Mouse (Mus musculus) hindbrain, postnatal 0 days (tissue): ENCODE measurements around the gene Sphkap. TPM values are rescaled to one million over a fixed set of nuclear protein-coding genes. Genes with fewer than 3 reads are reported as not detected.

Experiments
- ATAC-seq: fragments of 200-750 bp; cut with Nextera tagmentation; 2 replicates; pipeline ENCODE4 v1.8.0; 2017; ENCODE audit warnings: mild to moderate bottlenecking, moderate TSS enrichment, moderate library complexity
- DNase-seq: peaks from one replicate; pipeline ENCODE4 v3.0.0-alpha.2; 2015; ENCODE audit warnings: low spot score
- H3K27ac ChIP-seq: fragments of 300-500 bp; sonication (generic); 2 replicates; pipeline ENCODE4 v1.5.1; 2014; ENCODE audit warnings: mild to moderate bottlenecking
- H3K27me3 ChIP-seq: fragments of 300-500 bp; sonication (generic); 2 replicates; pipeline ENCODE4 v1.6.1; 2014; ENCODE audit warnings: low read length, mixed read lengths; ENCODE audit not compliant: insufficient read depth
- H3K36me3 ChIP-seq: fragments of 300-500 bp; sonication (generic); 2 replicates; pipeline ENCODE4 v1.6.1; 2014; ENCODE audit warnings: low read length, mixed read lengths; ENCODE audit not compliant: insufficient read depth
- H3K4me1 ChIP-seq: fragments of 300-500 bp; sonication (generic); 2 replicates; pipeline ENCODE4 v1.6.1; 2014; ENCODE audit warnings: antibody characterized with exemption, low read length, mixed read lengths; ENCODE audit not compliant: insufficient read depth
- H3K4me2 ChIP-seq: fragments of 300-500 bp; sonication (generic); 2 replicates; pipeline ENCODE4 v1.6.1; 2014; ENCODE audit warnings: low read depth, mild to moderate bottlenecking, low read length, moderate library complexity, mixed read lengths
- H3K4me3 ChIP-seq: fragments of 300-500 bp; sonication (generic); 2 replicates; pipeline ENCODE4 v1.5.1; 2014; ENCODE audit warnings: low read length
- H3K9ac ChIP-seq: fragments of 300-500 bp; sonication (generic); replicated peaks from 2 replicates; pipeline ENCODE4 v1.6.1; 2014; ENCODE audit warnings: mild to moderate bottlenecking, low read length, moderate library complexity, mixed read lengths
- H3K9me3 ChIP-seq: fragments of 300-500 bp; sonication (generic); 2 replicates; pipeline ENCODE4 v1.6.1; 2016; ENCODE audit warnings: low read length, mixed read lengths
- CTCF ChIP-seq: IDR thresholded peaks from 2 replicates; pipeline ENCODE4 v1.5.1; 2016; ENCODE audit warnings: antibody characterized with exemption, control low read depth, low read depth
- WGBS: fragments of 180-500 bp; shearing (Covaris S2); extraction: QIAGEN DNeasy Blood & Tissue Kit; methylation state at CpG from one replicate; pipeline ENCODE4 v1.1.7; 2014; 5-methylcytosine and 5-hydroxymethylcytosine counted together
- polyA plus RNA-seq: library from polyadenylated mRNA; unstranded; fragments of >200 nt; fragmentation: Nextera tagmentation; extraction: Ambion mirVana; gene quantifications from 2 replicates; pipeline ENCODE4 v1.2.1, GENCODE M21; 2015
- total RNA-seq: library from RNA; depleted of rRNA; stranded (reverse); fragments of >200 nt; gene quantifications from 2 replicates; pipeline ENCODE4 v1.2.3, GENCODE M21; 2014

The Sphkap gene
- total and polyA plus RNA-seq, 2 experiments from 2014 or later: 23.7 to 76.3 TPM

DNA sequence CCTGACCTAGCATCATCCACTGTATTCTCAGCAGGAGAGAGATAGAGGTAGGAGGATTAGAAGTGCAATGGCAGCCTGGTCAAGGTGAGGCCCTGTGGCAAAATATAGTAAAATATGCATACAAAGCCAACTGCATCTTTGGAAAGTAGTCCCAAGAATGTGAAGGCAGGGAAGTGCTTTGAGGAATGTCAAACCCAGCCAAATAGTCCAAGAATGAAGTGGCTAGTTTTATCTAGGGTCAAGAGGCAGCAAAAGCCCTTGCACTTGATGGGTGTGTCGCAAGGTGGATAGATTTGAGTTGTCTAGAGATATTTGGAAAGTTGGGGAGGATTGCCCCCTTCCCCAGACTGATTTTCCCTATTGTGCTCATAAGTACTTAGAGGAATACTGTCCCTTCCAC is 61.5 kb downstream of the Sphkap start:
- no peaks in the 10 kb centered on the region for H3K36me3 ChIP-seq
- no peaks in the 10 kb centered on the region for H3K9me3 ChIP-seq
- no peak overlapping the region for H3K4me3 ChIP-seq
- ATAC-seq (no peak), DNase-seq (no peak)
- no peak overlapping the region for H3K9ac ChIP-seq
- no peaks in the 10 kb centered on the region for H3K4me1 ChIP-seq
- H3K4me2 ChIP-seq: no peak overlapping the region
- 96% methylated on average over 1 of the region's 1 CpGs for WGBS
- H3K27ac ChIP-seq: no peak overlapping the region
- no peaks in the 10 kb centered on the region for H3K27me3 ChIP-seq
- TF ChIP-seq CTCF: no peak

DNA sequence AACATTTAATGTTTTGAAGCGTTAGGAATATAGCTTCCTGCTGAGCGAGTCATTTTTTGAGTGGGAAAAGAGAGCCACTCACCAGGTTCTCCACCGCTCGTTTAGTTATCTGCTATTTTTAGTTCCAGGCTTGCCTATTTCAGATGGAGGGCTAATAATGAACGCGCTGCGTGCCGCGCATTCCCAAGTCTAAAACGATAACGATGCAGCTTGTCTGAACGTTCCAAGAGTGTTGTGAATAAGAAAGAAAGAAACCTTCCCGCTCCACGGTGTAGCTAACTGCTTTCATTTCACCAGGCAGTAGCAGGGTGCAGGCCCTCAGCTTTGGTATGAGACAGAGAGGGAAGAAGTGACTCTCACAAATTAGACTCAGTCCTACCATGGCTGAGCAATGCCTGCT is 62.4 kb downstream of the Sphkap start:
- H3K9me3 ChIP-seq: no peaks in the 10 kb centered on the region
- no peak overlapping the region for H3K9ac ChIP-seq
- no peaks in the 10 kb centered on the region for H3K36me3 ChIP-seq
- H3K27me3 ChIP-seq: no peaks in the 10 kb centered on the region
- H3K4me3 ChIP-seq: no peak overlapping the region
- H3K27ac ChIP-seq: no peak overlapping the region
- H3K4me2 ChIP-seq: no peak overlapping the region
- DNase-seq (peak; percentile 5), ATAC-seq (no peak)
- 69% methylated on average over 14 of the region's 14 CpGs for WGBS
- TF ChIP-seq CTCF: no peak
- H3K4me1 ChIP-seq: no peaks in the 10 kb centered on the region

DNA sequence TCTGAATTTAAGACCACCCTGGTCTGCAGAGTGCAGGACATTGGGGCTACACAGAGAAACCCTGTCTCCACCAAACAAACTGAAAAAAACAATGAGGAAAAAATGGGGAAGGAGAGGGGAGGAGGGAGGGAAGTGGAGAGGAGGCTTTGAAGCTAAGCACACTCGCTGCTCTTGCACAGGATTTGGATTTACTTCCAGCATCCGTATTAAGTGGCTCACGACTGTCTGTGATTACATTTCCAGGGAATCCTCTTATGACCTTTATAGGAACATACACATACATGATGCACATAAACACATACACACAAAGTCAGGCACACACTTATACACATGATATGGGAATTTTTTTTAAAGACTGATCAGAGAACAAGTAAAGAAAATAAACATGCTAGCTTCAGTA is 62.9 kb downstream of the Sphkap start:
- Histone ChIP-seq H3K4me2 (no peak overlapping the region), H3K36me3 (no peaks in the 10 kb centered on the region), H3K4me3 (no peak overlapping the region), H3K9me3 (no peaks in the 10 kb centered on the region), H3K27ac (no peak overlapping the region), H3K9ac (no peak overlapping the region), H3K4me1 (no peaks in the 10 kb centered on the region), H3K27me3 (no peaks in the 10 kb centered on the region)
- DNase-seq (no peak), ATAC-seq (no peak)
- TF ChIP-seq CTCF: no peak
- 64% methylated on average over 3 of the region's 3 CpGs for WGBS

DNA sequence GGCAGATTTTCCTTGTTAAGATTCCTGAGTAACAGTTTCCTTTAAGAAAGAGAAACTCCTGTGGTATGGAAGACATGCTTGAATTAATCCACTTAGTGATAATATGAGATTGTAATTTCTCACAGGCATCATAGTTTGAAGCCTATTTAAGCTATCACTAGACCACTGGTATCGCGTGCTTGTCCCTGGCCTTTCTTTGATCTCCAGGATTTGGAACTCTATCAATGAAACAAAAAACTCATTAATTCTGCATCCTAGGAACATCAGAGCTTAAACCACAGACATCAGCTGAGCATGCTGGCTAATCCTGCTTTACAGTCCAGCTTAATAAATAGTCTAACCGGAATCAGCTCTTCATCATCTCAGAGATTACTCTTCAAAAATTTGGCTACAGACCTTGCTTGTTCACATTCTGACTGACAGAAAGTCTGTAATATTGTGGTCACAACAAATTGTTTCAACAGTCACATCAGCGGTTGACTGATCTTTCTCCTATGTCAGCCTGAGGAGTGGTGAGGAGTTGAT is 65.2 kb downstream of the Sphkap start:
- H3K4me3 ChIP-seq: no peak overlapping the region
- DNase-seq (no peak), ATAC-seq (no peak)
- no peak overlapping the region for H3K4me2 ChIP-seq
- no peaks in the 10 kb centered on the region for H3K4me1 ChIP-seq
- no peak overlapping the region for H3K9ac ChIP-seq
- H3K36me3 ChIP-seq: no peaks in the 10 kb centered on the region
- no peaks in the 10 kb centered on the region for H3K9me3 ChIP-seq
- TF ChIP-seq CTCF: no peak
- H3K27ac ChIP-seq: no peak overlapping the region
- no peaks in the 10 kb centered on the region for H3K27me3 ChIP-seq
- WGBS: 75% methylated on average over 4 of the region's 4 CpGs

DNA sequence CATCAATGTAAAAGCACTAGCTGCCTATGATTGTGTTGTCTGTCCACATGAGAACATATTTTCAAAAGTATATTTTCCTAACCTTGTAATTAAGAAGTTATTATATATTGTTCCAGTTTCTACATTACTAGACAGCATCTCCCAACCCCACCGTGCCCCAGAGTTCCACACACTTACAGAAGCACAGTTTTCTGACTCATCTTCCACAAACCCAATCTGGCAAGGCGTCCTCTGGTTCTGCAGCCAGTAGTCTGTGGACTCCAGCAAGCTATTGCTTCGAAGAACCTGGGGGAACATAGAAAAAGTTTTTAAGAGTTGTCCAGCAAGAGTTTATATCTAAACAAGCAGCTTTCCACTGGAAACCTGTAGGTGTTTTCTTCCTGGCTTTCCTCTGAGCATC is 68.6 kb downstream of the Sphkap start:
- 91% methylated on average over 3 of the region's 3 CpGs for WGBS
- TF ChIP-seq CTCF: no peak
- Histone ChIP-seq H3K4me3 (no peak overlapping the region), H3K9me3 (no peaks in the 10 kb centered on the region), H3K4me2 (no peak overlapping the region), H3K27ac (no peak overlapping the region), H3K27me3 (no peaks in the 10 kb centered on the region), H3K9ac (no peak overlapping the region), H3K4me1 (no peaks in the 10 kb centered on the region), H3K36me3 (no peaks in the 10 kb centered on the region)
- DNase-seq (no peak), ATAC-seq (no peak)

DNA sequence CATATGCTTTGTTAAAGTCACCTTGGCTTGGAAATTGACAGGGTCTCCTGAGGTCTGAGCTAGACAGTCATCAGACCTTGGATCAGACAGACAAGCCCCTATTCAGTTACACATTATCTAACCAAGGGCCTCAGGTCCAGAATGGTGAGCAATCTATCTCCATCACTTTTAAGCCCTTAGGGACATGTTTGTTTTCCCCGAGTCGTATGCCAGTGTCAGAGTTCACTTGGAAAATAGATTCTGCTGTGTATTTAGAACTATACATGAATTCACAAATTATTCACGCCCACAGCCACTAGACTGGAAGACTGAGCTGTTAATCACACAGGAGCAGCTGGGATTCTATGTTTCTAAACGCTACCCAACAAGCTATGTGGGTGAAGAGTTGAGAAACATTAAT is 91.1 kb downstream of the Sphkap start:
- WGBS: 29% methylated on average over 4 of the region's 4 CpGs
- Histone ChIP-seq H3K9me3 (no peaks in the 10 kb centered on the region), H3K27ac (no peak overlapping the region), H3K36me3 (no peaks in the 10 kb centered on the region), H3K4me3 (no peak overlapping the region), H3K27me3 (no peaks in the 10 kb centered on the region), H3K4me2 (no peak overlapping the region), H3K4me1 (no peaks in the 10 kb centered on the region), H3K9ac (no peak overlapping the region)
- no peak for TF ChIP-seq CTCF
- DNase-seq: peak; percentile 55
- ATAC-seq: no peak

DNA sequence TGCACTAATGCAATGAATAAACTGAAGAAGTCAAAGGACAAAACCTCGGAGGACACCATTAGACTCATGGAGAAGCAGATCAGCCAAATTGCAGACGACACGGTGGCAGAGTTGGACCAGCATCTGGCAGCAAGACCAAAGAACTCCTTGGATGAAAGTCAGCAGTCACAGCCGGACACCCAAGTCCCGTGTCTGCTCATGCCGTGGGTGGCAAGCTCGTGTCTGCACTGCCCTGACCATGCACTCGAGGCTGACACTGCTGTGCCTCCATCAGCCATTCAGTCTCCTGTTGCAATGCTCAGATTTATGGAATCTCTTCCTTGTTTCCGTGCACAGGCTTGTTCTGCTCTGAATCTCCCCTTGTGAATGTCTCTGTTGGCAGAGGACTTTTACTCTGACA is 92.9 kb downstream of the Sphkap start:
- Histone ChIP-seq H3K36me3 (no peaks in the 10 kb centered on the region), H3K27me3 (no peaks in the 10 kb centered on the region), H3K9me3 (no peaks in the 10 kb centered on the region), H3K4me1 (no peaks in the 10 kb centered on the region), H3K9ac (no peak overlapping the region), H3K27ac (no peak overlapping the region), H3K4me2 (no peak overlapping the region), H3K4me3 (no peak overlapping the region)
- ATAC-seq: no peak
- DNase-seq: peak; percentile 31
- no peak for TF ChIP-seq CTCF
- WGBS: 51% methylated on average over 9 of the region's 9 CpGs
